Mouse (Mus musculus): Measurements from ENCODE around the gene Elmo1.

The Elmo1 gene

GRCm38 (mm10) chr13:20157059-20157458 lies 66.7 kb downstream of the Elmo1 start:
- no peak for DNase-seq (ENCODE audit: low spot score)

- DNase-seq (ENCODE audit: low spot score), result no peak
These were observed 67.1 kb downstream of the Elmo1 start for GRCm38 (mm10) chr13:20157529-20157928.

DNA sequence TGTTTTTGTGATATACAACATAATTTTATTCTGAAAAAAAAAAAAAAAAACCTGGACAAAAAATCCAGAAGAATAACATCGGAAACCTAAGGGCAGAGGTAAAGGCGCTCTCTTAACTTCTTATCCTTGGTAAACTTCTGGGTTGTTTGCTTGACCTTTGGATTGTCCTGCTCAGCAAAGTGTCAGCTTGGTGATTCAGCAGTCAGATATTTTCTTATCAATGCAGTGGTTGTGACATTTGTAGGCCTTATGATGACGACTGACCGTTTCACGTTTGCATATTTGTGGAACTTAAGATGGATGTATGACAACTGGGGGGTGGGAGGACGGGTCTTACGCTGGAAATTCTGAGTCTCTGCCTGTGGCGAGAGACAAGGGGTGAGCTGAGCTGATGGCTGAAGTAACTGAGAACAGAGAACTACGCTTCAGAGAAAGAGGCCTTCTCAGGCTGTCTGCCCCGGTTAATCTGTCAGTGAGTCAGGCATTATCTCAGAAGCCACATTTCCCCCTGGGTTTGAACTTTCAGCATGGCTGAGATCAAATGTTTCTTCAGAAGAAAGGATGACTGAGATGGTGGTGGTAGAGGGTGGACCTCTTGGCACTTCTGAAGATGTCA lies 73.1 kb downstream of the Elmo1 start:
- no peak for DNase-seq (ENCODE audit: low spot score)

GRCm38 (mm10) chr13:20164837-20165236 lies 74.4 kb downstream of the Elmo1 start:
- DNase-seq (ENCODE audit: low spot score), result no peak

DNA sequence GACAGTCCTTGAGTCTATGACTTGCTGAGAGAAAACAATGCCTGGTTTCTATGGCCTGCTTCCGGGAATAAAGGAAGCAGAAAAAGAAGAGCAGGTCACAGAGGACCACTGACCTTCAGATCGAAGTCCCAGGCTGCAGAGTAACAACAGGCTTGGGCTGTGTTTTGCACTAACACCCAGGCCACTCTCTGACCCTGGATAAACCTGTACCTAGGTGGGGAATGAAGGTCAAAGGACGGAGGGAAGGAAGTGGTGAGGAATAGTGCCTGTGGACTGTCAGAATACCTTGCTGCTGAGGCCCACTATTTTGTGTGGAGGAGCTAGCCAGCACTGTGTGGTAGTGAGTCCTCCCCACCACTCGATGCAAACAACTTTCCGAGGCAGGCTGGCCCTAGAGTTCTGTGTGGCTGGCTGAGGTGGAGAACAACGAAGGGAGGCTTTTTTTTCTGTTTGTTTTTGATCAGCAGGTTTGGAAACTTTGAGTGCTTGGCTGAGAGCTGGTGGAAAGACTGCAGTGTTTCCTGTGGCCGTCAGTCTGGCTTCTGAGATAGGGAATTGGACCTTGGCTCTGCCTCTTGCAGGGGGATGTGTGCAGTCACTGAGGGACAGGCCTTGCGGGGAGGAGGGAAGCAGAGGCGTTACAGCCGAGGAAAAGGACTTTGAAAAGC lies 83.7 kb downstream of the Elmo1 start:
- no peak for DNase-seq (ENCODE audit: low spot score)

GRCm38 (mm10) chr13:20174655-20175280 lies 84.4 kb downstream of the Elmo1 start:
- DNase-seq (ENCODE audit: low spot score), result no peak

GRCm38 (mm10) chr13:20180738-20181137 lies 90.3 kb downstream of the Elmo1 start:
- no peak for DNase-seq (ENCODE audit: low spot score)

DNA sequence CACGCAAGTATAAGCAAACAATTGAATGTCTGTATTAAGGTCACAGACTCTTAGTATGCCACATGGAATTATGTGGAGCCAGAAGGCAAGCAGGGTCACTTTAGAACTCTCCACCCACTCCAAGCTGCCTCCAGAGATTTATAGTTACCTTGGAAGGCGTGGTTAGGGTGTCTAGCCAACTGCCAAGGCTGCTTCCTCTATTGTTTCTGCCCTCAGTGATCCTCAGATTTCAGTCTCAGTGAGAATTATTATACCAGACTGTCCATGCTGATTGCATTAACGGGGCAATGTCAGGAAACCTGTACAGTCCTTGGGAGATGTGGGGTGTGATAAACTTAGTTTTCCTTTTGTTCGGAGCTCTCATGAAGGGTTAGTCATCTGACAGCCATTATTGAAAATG lies 90.9 kb downstream of the Elmo1 start:
- DNase-seq (ENCODE audit: low spot score), result no peak

DNA sequence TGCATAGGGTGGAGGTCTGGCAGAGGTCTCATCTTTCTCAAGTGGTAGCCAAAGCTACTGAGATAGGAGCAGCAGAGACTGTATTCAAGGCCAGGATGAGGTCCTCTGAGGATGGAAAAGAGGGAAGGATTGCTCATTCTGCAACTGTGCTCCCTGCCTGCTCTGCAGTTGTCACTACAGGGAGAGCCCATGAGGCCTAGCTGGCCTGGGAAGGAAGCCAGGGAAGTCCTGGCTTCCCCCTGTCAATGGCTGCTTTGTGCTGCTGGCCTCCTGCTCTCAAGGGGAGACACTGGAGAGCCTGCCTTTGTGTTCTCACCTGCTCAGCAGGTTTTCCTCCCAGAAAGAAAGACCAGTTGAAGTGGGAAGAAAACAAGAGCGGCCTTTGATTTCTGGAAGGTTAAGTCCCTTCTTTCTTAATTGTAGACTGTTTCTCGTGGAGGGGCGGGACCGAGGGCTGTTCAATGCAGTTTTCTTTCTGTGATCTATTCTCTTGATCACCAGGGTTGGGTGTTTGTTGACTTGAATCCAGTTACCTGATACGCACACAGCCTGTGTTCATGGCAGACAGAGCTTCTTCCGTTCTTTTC lies 91.9 kb downstream of the Elmo1 start:
- no peak for DNase-seq (ENCODE audit: low spot score)

GRCm38 (mm10) chr13:20183512-20184238 lies 93.3 kb downstream of the Elmo1 start:
- no peak for DNase-seq (ENCODE audit: low spot score)

GRCm38 (mm10) chr13:20184239-20185033 lies 94.0 kb downstream of the Elmo1 start:
- DNase-seq (ENCODE audit: low spot score), result no peak

GRCm38 (mm10) chr13:20185034-20185846 lies 94.8 kb downstream of the Elmo1 start:
- DNase-seq (ENCODE audit: low spot score), result no peak

DNA sequence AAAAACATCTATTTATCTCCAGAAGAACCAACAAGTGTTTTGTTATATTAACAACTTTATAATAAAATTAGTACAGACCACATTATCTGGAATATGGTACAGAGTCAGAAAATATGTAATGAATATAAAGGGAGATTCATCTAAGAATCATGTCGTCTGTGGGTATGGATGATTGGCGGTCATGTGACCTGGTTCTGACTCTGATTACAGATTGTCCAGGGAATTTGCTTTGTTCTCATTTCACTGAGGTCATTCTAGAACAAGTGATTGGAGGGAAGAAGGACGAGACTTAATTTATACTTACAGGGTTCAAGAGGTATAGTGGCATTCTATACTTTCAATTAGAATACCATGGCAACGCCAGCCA lies 95.4 kb downstream of the Elmo1 start:
- no peak for DNase-seq (ENCODE audit: low spot score)

- no peak for DNase-seq (ENCODE audit: low spot score)
These were observed 97.3 kb downstream of the Elmo1 start for GRCm38 (mm10) chr13:20187647-20188046.

GRCm38 (mm10) chr13:20192009-20192584 lies 101.7 kb downstream of the Elmo1 start:
- no peak for DNase-seq (ENCODE audit: low spot score)

DNA sequence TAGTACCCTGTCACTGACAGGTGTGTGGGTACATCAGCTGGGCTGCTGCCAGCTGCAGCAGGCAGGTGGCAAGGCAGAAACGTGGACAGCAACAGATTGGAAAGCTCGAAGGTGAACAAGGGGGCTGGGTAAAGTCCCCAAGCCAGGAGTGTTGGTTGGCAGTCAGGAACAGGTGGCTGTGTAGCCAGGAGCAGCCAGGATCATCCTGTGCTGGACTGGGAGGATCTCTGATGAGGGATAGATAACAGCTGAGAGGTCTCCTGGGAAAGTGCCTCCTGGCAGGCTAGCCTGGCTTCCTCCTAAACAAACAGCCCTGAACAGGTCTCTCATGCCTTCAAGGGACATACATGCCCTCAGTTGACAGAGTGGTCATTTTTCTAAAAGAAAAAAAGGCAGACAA lies 110.2 kb downstream of the Elmo1 start:
- DNase-seq (ENCODE audit: low spot score), result no peak

GRCm38 (mm10) chr13:20202617-20203016 lies 112.2 kb downstream of the Elmo1 start:
- no peak for DNase-seq (ENCODE audit: low spot score)

DNA sequence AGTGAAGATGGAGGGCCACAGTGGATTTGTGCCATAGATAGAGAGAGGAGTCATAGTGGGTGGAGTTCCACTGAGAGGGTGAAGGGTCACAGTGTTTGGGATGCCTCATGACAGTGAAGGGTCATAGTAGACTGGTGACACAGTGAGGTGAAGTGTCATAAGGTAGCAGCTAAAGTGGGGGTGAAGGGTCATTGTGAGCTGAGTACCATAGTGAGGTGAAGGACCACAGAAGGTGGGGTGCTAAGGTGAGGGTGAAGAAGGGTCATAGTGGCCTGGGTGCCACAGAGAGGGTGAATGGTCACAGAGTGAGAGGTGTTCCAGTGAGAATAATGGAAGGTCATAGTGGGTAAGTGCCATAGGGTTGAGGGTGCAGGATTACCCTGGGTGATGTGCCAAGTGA lies 113.8 kb downstream of the Elmo1 start:
- no peak for DNase-seq (ENCODE audit: low spot score)

- DNase-seq (ENCODE audit: low spot score), result no peak
These were observed 114.8 kb downstream of the Elmo1 start for GRCm38 (mm10) chr13:20205007-20205745.

DNA sequence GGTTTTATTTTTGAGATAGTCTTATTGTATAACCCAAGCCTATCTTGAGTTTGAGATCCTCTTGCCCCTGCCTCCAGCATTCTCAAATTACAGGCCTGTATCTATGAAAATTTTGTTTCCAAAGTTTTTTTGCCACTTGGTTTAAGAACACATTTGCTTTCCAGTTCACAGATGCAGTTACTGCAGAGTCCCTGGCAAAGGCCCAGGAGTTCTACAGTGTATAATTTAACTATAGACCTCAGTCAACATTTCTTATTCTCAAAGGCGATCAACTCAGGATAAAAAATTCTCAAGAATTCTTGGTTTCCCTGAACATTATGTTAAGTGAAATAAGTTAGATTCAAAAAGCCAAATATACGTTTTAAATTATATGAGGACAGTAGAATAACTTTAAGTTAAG lies 115.3 kb downstream of the Elmo1 start:
- no peak for DNase-seq (ENCODE audit: low spot score)
